In the genomic region with DNA sequence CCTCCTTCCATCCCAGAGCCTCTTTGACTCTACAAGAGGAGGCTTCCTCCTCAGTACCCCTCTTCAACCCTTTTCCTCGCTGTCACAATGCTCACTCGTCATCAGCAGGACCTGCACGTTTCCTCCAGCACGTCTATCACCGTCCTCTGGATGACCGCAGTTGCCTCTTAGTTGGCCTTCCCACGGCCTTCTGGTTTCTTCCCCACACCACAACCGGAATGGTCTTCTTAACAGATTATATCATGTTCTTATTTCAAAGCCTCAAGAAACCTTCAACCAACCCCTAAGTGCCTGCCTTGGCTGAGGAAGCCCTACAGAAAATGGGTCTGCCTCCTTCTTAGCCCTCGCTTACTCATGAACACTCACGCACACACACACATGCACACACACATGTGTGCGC, we compare ENCODE assay signal across 21 mouse cellular contexts. TPM values are rescaled to one million over a fixed set of nuclear protein-coding genes. Genes with fewer than 3 reads are reported as not detected.
DNase-seq lines count a peak whose midpoint lies in the region; ATAC-seq lines count a peak whose summit lies in the region.
"Had no signal": no experiment of that assay in that cellular context is flagged by ENCODE, and none has a peak within 500 bp of the region (broad histone marks: within the 10 kb centered on the region; RNA-seq: fewer than 3 reads in every experiment).

No protein-coding gene starts in this region.

- H3K4me1 ChIP-seq in heart, embryonic 10.5 days = peaks cover 48% of the 10 kb centered on the region
- H3K4me1 ChIP-seq in megakaryocyte, embryonic 14.5 days = peaks cover 36% of the 10 kb centered on the region
- H3K4me1 ChIP-seq in forebrain, embryonic 10.5 days = peaks cover 17% of the 10 kb centered on the region
- H3K4me1 ChIP-seq: embryonic facial prominence, embryonic 12.5 days had no signal

- H3K27ac ChIP-seq in heart, embryonic 10.5 days = peak overlapping the region; percentile 67
- no peak overlapping the region for H3K27ac ChIP-seq in forebrain, embryonic 10.5 days
- H3K27ac ChIP-seq: embryonic facial prominence, embryonic 10.5 days; embryonic facial prominence, embryonic 12.5 days; forebrain, embryonic 12.5 days had no signal

- DNase-seq in heart, embryonic 10.5 days (ENCODE audit: low spot score) = no peak
- DNase-seq in heart, postnatal 25 days (ENCODE audit: low spot score) = no peak
- no peak for DNase-seq in kidney, adult 18-20 months
- no peak for DNase-seq in spleen, postnatal 14 days (ENCODE audit: low spot score in 2 of 2)
- no peak for DNase-seq in forebrain, embryonic 10.5 days (ENCODE audit: extremely low spot score, low spot score)
- DNase-seq: adrenal gland, adult 2 months; adrenal gland, postnatal 10 days; adrenal gland, postnatal 25 days; cerebellum, adult 11 months; cerebellum, adult 18-20 months; cerebellum, adult 8-10 months; cerebellum, adult 9-11 months; cerebellum, postnatal 14 days; cerebellum, postnatal 36 days had no signal

- WGBS in heart, embryonic 10.5 days = 66% methylated on average over 11 of the region's 11 CpGs
- WGBS in forebrain, embryonic 10.5 days = 93% methylated on average over 11 of the region's 11 CpGs

- H3K9me3 ChIP-seq in heart, embryonic 10.5 days = no peaks in the 10 kb centered on the region
- no peaks in the 10 kb centered on the region for H3K9me3 ChIP-seq in megakaryocyte, embryonic 14.5 days
- no peaks in the 10 kb centered on the region for H3K9me3 ChIP-seq in forebrain, embryonic 10.5 days
- H3K9me3 ChIP-seq: embryonic facial prominence, embryonic 10.5 days; embryonic facial prominence, embryonic 12.5 days; forebrain, embryonic 12.5 days had no signal

- intact Hi-C loops in heart, postnatal 25 days (cut with DNase I) = no loop called here

- H3K4me3 ChIP-seq in heart, embryonic 10.5 days = no peak overlapping the region
- H3K4me3 ChIP-seq in megakaryocyte, embryonic 14.5 days (replicated peaks) = peak overlapping the region; percentile 13
- H3K4me3 ChIP-seq in forebrain, embryonic 10.5 days = no peak overlapping the region
- H3K4me3 ChIP-seq: embryonic facial prominence, embryonic 10.5 days; embryonic facial prominence, embryonic 12.5 days; forebrain, embryonic 12.5 days had no signal

- no peaks in the 10 kb centered on the region for H3K27me3 ChIP-seq in heart, embryonic 10.5 days (ENCODE audit: insufficient read depth, poor library complexity, severe bottlenecking)
- H3K27me3 ChIP-seq in megakaryocyte, embryonic 14.5 days (replicated peaks) = peaks cover 55% of the 10 kb centered on the region
- no peaks in the 10 kb centered on the region for H3K27me3 ChIP-seq in forebrain, embryonic 10.5 days (ENCODE audit: poor library complexity, severe bottlenecking)
- H3K27me3 ChIP-seq: embryonic facial prominence, embryonic 12.5 days; forebrain, embryonic 12.5 days had no signal

- no peaks in the 10 kb centered on the region for H3K36me3 ChIP-seq in heart, embryonic 10.5 days
- H3K36me3 ChIP-seq in megakaryocyte, embryonic 14.5 days (replicated peaks; ENCODE audit: low read length) = no peaks in the 10 kb centered on the region
- no peaks in the 10 kb centered on the region for H3K36me3 ChIP-seq in forebrain, embryonic 10.5 days (replicated peaks)
- H3K36me3 ChIP-seq: embryonic facial prominence, embryonic 10.5 days; embryonic facial prominence, embryonic 12.5 days; forebrain, embryonic 12.5 days had no signal

- peak; percentile 22; the same call in 1 of the 2 replicates for ATAC-seq in granulocyte monocyte progenitor cell, adult 5-6 weeks (replicated peaks; ENCODE audit: poor library complexity, severe bottlenecking)
- ATAC-seq: forebrain, embryonic 14.5 days; forebrain, embryonic 16.5 days had no signal

RNA-seq across cellular contexts. Expression of gene Fos, which starts 48.0 kb away (rescaled TPM):
- polyA plus RNA-seq in heart, embryonic 10.5 days (2016; fragmentation: Nextera tagmentation; extraction: Ambion mirVana) = 6.1 and 7.5 TPM in 2 replicates
- 1 to 10 TPM; 3.4 to 3.9 TPM for total RNA-seq in heart, postnatal 25 days (2021)
- 35.1 and 50.4 TPM in 2 replicates for total RNA-seq in granulocyte monocyte progenitor cell, adult 5-6 weeks (2014; fragmentation: Nextera tagmentation)
- 137 and 160 TPM in 2 replicates for total RNA-seq in granulocyte monocyte progenitor cell, adult 5-6 weeks (2017)
- 57.8 and 223 TPM in 2 replicates for polyA plus RNA-seq in megakaryocyte, embryonic 14.5 days (2012; ENCODE audit: insufficient read depth, low replicate concordance)
- 0.34 and 1.2 TPM in 2 replicates for polyA plus RNA-seq in forebrain, embryonic 10.5 days (2016; fragmentation: Nextera tagmentation; extraction: Ambion mirVana)

RNA-seq across cellular contexts. Expression of gene Tmed10, which starts 51.1 kb away (rescaled TPM):
- polyA plus RNA-seq in heart, embryonic 10.5 days (2016; fragmentation: Nextera tagmentation; extraction: Ambion mirVana) = 308 and 314 TPM in 2 replicates
- total RNA-seq in heart, postnatal 25 days (2021) = 100 to 1,000 TPM; 155 to 163 TPM
- 278 and 296 TPM in 2 replicates for total RNA-seq in granulocyte monocyte progenitor cell, adult 5-6 weeks (2014; fragmentation: Nextera tagmentation)
- 176 and 201 TPM in 2 replicates for total RNA-seq in granulocyte monocyte progenitor cell, adult 5-6 weeks (2017)
- polyA plus RNA-seq in megakaryocyte, embryonic 14.5 days (2012; ENCODE audit: insufficient read depth, low replicate concordance) = 73.8 and 158 TPM in 2 replicates
- polyA plus RNA-seq in forebrain, embryonic 10.5 days (2016; fragmentation: Nextera tagmentation; extraction: Ambion mirVana) = 245 and 247 TPM in 2 replicates
